Mouse (Mus musculus): ENCODE measurements around the gene Cartpt. TPM values are rescaled to one million over a fixed set of nuclear protein-coding genes. Genes with fewer than 3 reads are reported as not detected.

Cartpt gene
- polyA plus RNA-seq, 1 experiment = 0.22 TPM

GRCm38 (mm10) chr13:99851026-99851425 is 49.9 kb downstream of the Cartpt start:
- Histone ChIP-seq H3K27ac (ENCODE audit: control insufficient read depth, insufficient read depth, low read length) (no peak overlapping the region), H3K27me3 (ENCODE audit: control insufficient read depth, insufficient read depth, low read length) (no peaks in the 10 kb centered on the region), H3K36me3 (ENCODE audit: control insufficient read depth, insufficient read depth, low read length) (no peaks in the 10 kb centered on the region), H3K4me1 (replicated peaks; ENCODE audit: control insufficient read depth, insufficient read depth, low read length) (no peaks in the 10 kb centered on the region), H3K4me3 (ENCODE audit: control insufficient read depth, insufficient read depth, low read length) (no peak overlapping the region)
- 18% methylated on average over 4 of the region's 4 CpGs for WGBS
- TF ChIP-seq CTCF (IDR thresholded peaks at IDR 0.05; ENCODE audit: borderline replicate concordance, control insufficient read depth, extremely low read depth, insufficient read depth, low read length, poor library complexity) = no peak
- TF ChIP-seq POLR2A (IDR thresholded peaks at IDR 0.05; ENCODE audit: control insufficient read depth, extremely low read depth, insufficient read depth, low read length, poor library complexity) = no peak
- no peak for DNase-seq

- Histone ChIP-seq H3K27ac (ENCODE audit: control insufficient read depth, insufficient read depth, low read length) (no peak overlapping the region), H3K36me3 (ENCODE audit: control insufficient read depth, insufficient read depth, low read length) (no peaks in the 10 kb centered on the region), H3K4me1 (replicated peaks; ENCODE audit: control insufficient read depth, insufficient read depth, low read length) (no peaks in the 10 kb centered on the region), H3K27me3 (ENCODE audit: control insufficient read depth, insufficient read depth, low read length) (no peaks in the 10 kb centered on the region), H3K4me3 (ENCODE audit: control insufficient read depth, insufficient read depth, low read length) (no peak overlapping the region)
- TF ChIP-seq POLR2A (IDR thresholded peaks at IDR 0.05; ENCODE audit: control insufficient read depth, extremely low read depth, insufficient read depth, low read length, poor library complexity) (no peak), CTCF (IDR thresholded peaks at IDR 0.05; ENCODE audit: borderline replicate concordance, control insufficient read depth, extremely low read depth, insufficient read depth, low read length, poor library complexity) (no peak)
- no peak for DNase-seq
- WGBS = 30% methylated on average over 15 of the region's 15 CpGs
These were observed 51.3 kb downstream of the Cartpt start for GRCm38 (mm10) chr13:99849597-99849996.

Other genes with a start within 250 kb of the Cartpt start
- gene Mccc2, start 114.5 kb upstream of the Cartpt start, polyA plus RNA-seq (2012; rRNA removed) = 7.7 and 8.0 TPM in 2 replicates
- 4.8 and 5.6 TPM in 2 replicates for gene Bdp1, start 203.0 kb upstream of the Cartpt start, polyA plus RNA-seq (2012; rRNA removed)
- 3.6 and 4.4 TPM in 2 replicates for gene Serf1, start 206.9 kb upstream of the Cartpt start, polyA plus RNA-seq (2012; rRNA removed)
- gene Smn1, start 223.8 kb upstream of the Cartpt start, polyA plus RNA-seq (2012; rRNA removed) = 22.8 TPM in 2 replicates